Mouse (Mus musculus) ES-Bruce4 (cell line): ENCODE measurements at regions not wholly inside any gene's neighbourhood (a gene's known extent, or its start where the extent isn't known, plus 50 kb on each side); places are given as distances from the start of the nearest gene placed in this dataset.

Source experiments
- H3K27ac ChIP-seq: 2 replicates; pipeline ENCODE4 v1.5.1; 2012; ENCODE audit warnings: low read length, inconsistent platforms; ENCODE audit not compliant: insufficient read depth
- H3K27me3 ChIP-seq: 2 replicates; pipeline ENCODE4 v1.6.1; 2012; ENCODE audit warnings: mild to moderate bottlenecking, low read length, inconsistent platforms; ENCODE audit not compliant: control insufficient read depth, poor library complexity, insufficient read depth, severe bottlenecking
- H3K36me3 ChIP-seq: 2 replicates; pipeline ENCODE4 v1.6.1; 2012; ENCODE audit warnings: inconsistent platforms, mild to moderate bottlenecking, low read length, moderate library complexity; ENCODE audit not compliant: control insufficient read depth, poor library complexity, insufficient read depth, severe bottlenecking
- H3K4me1 ChIP-seq: one replicate; pipeline ENCODE4 v1.8.1; 2011; ENCODE audit warnings: low read length; ENCODE audit not compliant: control insufficient read depth, insufficient read depth
- H3K4me3 ChIP-seq: 2 replicates; pipeline ENCODE4 v1.5.1; 2011; ENCODE audit warnings: low read depth, mild to moderate bottlenecking, low read length
- H3K9ac ChIP-seq: 2 replicates; pipeline ENCODE4 v1.6.1; 2012; ENCODE audit warnings: low read depth, mild to moderate bottlenecking, inconsistent platforms; ENCODE audit not compliant: poor library complexity, severe bottlenecking
- H3K9me3 ChIP-seq: replicated peaks from 2 replicates; pipeline ENCODE4 v1.6.1; 2012; ENCODE audit warnings: mild to moderate bottlenecking, low read length, inconsistent platforms; ENCODE audit not compliant: control insufficient read depth, poor library complexity, insufficient read depth, severe bottlenecking
- CTCF ChIP-seq: IDR thresholded peaks from one replicate; pipeline ENCODE4 v1.8.1; 2011; ENCODE audit warnings: low read depth, low read length
- EP300 ChIP-seq: IDR thresholded peaks from 2 replicates; pipeline ENCODE4 v1.6.1; 2011; ENCODE audit warnings: low read depth, low read length; ENCODE audit not compliant: insufficient read depth
- POLR2A ChIP-seq: IDR thresholded peaks from one replicate; pipeline ENCODE4 v1.8.1; 2011; ENCODE audit warnings: low read length; ENCODE audit not compliant: insufficient read depth

GRCm38 (mm10) chr14:102106165-102106564, 376.4 kb downstream of the Lmo7 start:
- H3K9me3 ChIP-seq = no peaks in the 10 kb centered on the region
- no peak overlapping the region for H3K4me3 ChIP-seq
- H3K27me3 ChIP-seq = no peaks in the 10 kb centered on the region
- H3K27ac ChIP-seq = no peak overlapping the region
- H3K4me1 ChIP-seq = no peaks in the 10 kb centered on the region
- no peak overlapping the region for H3K9ac ChIP-seq
- H3K36me3 ChIP-seq = no peaks in the 10 kb centered on the region
- TF ChIP-seq POLR2A = no peak
- no peak for TF ChIP-seq CTCF
- TF ChIP-seq EP300 = no peak

- H3K27me3 ChIP-seq = no peaks in the 10 kb centered on the region
- no peak for TF ChIP-seq CTCF
- no peak for TF ChIP-seq POLR2A
- TF ChIP-seq EP300 = no peak
- no peaks in the 10 kb centered on the region for H3K4me1 ChIP-seq
- H3K27ac ChIP-seq = no peak overlapping the region
- H3K36me3 ChIP-seq = no peaks in the 10 kb centered on the region
- no peaks in the 10 kb centered on the region for H3K9me3 ChIP-seq
- H3K4me3 ChIP-seq = no peak overlapping the region
- H3K9ac ChIP-seq = no peak overlapping the region
Observed at GRCm38 (mm10) chr14:102094105-102094504, 364.3 kb downstream of the Lmo7 start.

- Histone ChIP-seq H3K9me3 (no peaks in the 10 kb centered on the region), H3K4me1 (no peaks in the 10 kb centered on the region), H3K27ac (no peak overlapping the region), H3K36me3 (no peaks in the 10 kb centered on the region), H3K9ac (no peak overlapping the region), H3K4me3 (no peak overlapping the region), H3K27me3 (no peaks in the 10 kb centered on the region)
- TF ChIP-seq POLR2A (no peak), EP300 (no peak), CTCF (no peak)
Observed at GRCm38 (mm10) chr14:102092557-102092956, 362.8 kb downstream of the Lmo7 start.

GRCm38 (mm10) chr14:102048932-102049331, 319.2 kb downstream of the Lmo7 start:
- Histone ChIP-seq H3K4me3 (no peak overlapping the region), H3K4me1 (no peaks in the 10 kb centered on the region), H3K27ac (no peak overlapping the region), H3K9ac (no peak overlapping the region), H3K27me3 (no peaks in the 10 kb centered on the region), H3K36me3 (no peaks in the 10 kb centered on the region), H3K9me3 (no peaks in the 10 kb centered on the region)
- TF ChIP-seq EP300 (no peak), POLR2A (no peak), CTCF (no peak)

- Histone ChIP-seq H3K4me1 (no peaks in the 10 kb centered on the region), H3K27me3 (no peaks in the 10 kb centered on the region), H3K27ac (no peak overlapping the region), H3K9ac (no peak overlapping the region), H3K36me3 (no peaks in the 10 kb centered on the region), H3K9me3 (no peaks in the 10 kb centered on the region), H3K4me3 (no peak overlapping the region)
- no peak for TF ChIP-seq EP300
- no peak for TF ChIP-seq CTCF
- no peak for TF ChIP-seq POLR2A
Observed at GRCm38 (mm10) chr14:102048485-102048884, 318.7 kb downstream of the Lmo7 start.

- no peaks in the 10 kb centered on the region for H3K4me1 ChIP-seq
- no peaks in the 10 kb centered on the region for H3K9me3 ChIP-seq
- H3K27ac ChIP-seq = no peak overlapping the region
- H3K9ac ChIP-seq = no peak overlapping the region
- H3K36me3 ChIP-seq = no peaks in the 10 kb centered on the region
- TF ChIP-seq EP300 (no peak), CTCF (no peak), POLR2A (no peak)
- H3K4me3 ChIP-seq = no peak overlapping the region
- H3K27me3 ChIP-seq = no peaks in the 10 kb centered on the region
Observed at GRCm38 (mm10) chr14:102038145-102038544, 308.4 kb downstream of the Lmo7 start.

GRCm38 (mm10) chr14:102037487-102037886, 307.7 kb downstream of the Lmo7 start:
- Histone ChIP-seq H3K36me3 (no peaks in the 10 kb centered on the region), H3K4me3 (no peak overlapping the region), H3K9me3 (no peaks in the 10 kb centered on the region), H3K4me1 (no peaks in the 10 kb centered on the region), H3K27ac (no peak overlapping the region), H3K27me3 (no peaks in the 10 kb centered on the region), H3K9ac (no peak overlapping the region)
- TF ChIP-seq POLR2A = no peak
- TF ChIP-seq CTCF = no peak
- TF ChIP-seq EP300 = no peak
